Mouse (Mus musculus) cerebellum, adult 9-11 months (tissue): ENCODE results near the gene Vim.

Experiments
- DNase-seq: peaks from one replicate; pipeline ENCODE4 v3.0.0; 2022

Gene Vim

GRCm38 (mm10) chr2:13573408-13574065 lies at the start of gene Vim:
Gene Vim, plus strand, starts transcription at chr2:13573927.
- peak; percentile 18 for DNase-seq

- no peak for DNase-seq
Observed at GRCm38 (mm10) chr2:13526205-13526604, 47.5 kb upstream of the Vim start.

GRCm38 (mm10) chr2:13527125-13527524 lies 46.6 kb upstream of the Vim start:
- DNase-seq: no peak

GRCm38 (mm10) chr2:13527531-13527930 lies 46.2 kb upstream of the Vim start:
- no peak for DNase-seq

GRCm38 (mm10) chr2:13529253-13529933 lies 44.3 kb upstream of the Vim start:
- no peak for DNase-seq

GRCm38 (mm10) chr2:13530639-13531038 lies 43.1 kb upstream of the Vim start:
- DNase-seq: no peak

GRCm38 (mm10) chr2:13536747-13537146 lies 37.0 kb upstream of the Vim start:
- DNase-seq: no peak

GRCm38 (mm10) chr2:13537733-13538132 lies 36.0 kb upstream of the Vim start:
- DNase-seq: no peak

- no peak for DNase-seq
Observed at GRCm38 (mm10) chr2:13538258-13538657, 35.5 kb upstream of the Vim start.

GRCm38 (mm10) chr2:13538704-13539377 lies 34.9 kb upstream of the Vim start:
- DNase-seq: no peak

GRCm38 (mm10) chr2:13539860-13540259 lies 33.9 kb upstream of the Vim start:
- DNase-seq: no peak

- no peak for DNase-seq
Observed at GRCm38 (mm10) chr2:13543519-13544124, 30.1 kb upstream of the Vim start.

- DNase-seq: peak; percentile 77
Observed at GRCm38 (mm10) chr2:13544193-13544824, 29.4 kb upstream of the Vim start, which contains the start of gene Trdmt1. Gene Trdmt1, minus strand, starts transcription at chr2:13544668.

- no peak for DNase-seq
Observed at GRCm38 (mm10) chr2:13548749-13549148, 25.0 kb upstream of the Vim start.

- no peak for DNase-seq
Observed at GRCm38 (mm10) chr2:13553966-13554365, 19.8 kb upstream of the Vim start.

- DNase-seq: no peak
Observed at GRCm38 (mm10) chr2:13556239-13556638, 17.5 kb upstream of the Vim start.

- DNase-seq: no peak
Observed at GRCm38 (mm10) chr2:13557145-13558030, 16.3 kb upstream of the Vim start.

- no peak for DNase-seq
Observed at GRCm38 (mm10) chr2:13558607-13559262, 15.0 kb upstream of the Vim start.

- DNase-seq: no peak
Observed at GRCm38 (mm10) chr2:13559303-13559702, 14.4 kb upstream of the Vim start.

GRCm38 (mm10) chr2:13559729-13560128 lies 14.0 kb upstream of the Vim start:
- DNase-seq: no peak

GRCm38 (mm10) chr2:13560396-13560795 lies 13.3 kb upstream of the Vim start:
- DNase-seq: no peak
